Mouse (Mus musculus) MEL (cell line): Measurements from ENCODE around the gene Paxbp1. TPM values are rescaled to one million over a fixed set of nuclear protein-coding genes. Genes with fewer than 3 reads are reported as not detected.

Experiments used
- DNase-seq: peaks from one replicate; pipeline ENCODE4 v3.0.0; 2011; ENCODE audit warnings: low read depth, low spot score
- H3K27ac ChIP-seq: 2 replicates; pipeline ENCODE4 v1.5.1; 2012; ENCODE audit warnings: low read depth, mild to moderate bottlenecking, control low read depth, low read length, moderate library complexity; ENCODE audit not compliant: control insufficient read depth
- H3K27me3 ChIP-seq, 2 experiments: fragments of 150-350 bp in 1 of 2; sonication (generic) in 1 of 2; 2 replicates each; pipeline ENCODE4 v1.6.1; 2012; ENCODE audit warnings: low read length in 2 of 2, mild to moderate bottlenecking in 2 of 2, improper control_type of control experiment in 1 of 2, moderate library complexity in 1 of 2; ENCODE audit not compliant: insufficient read depth in 2 of 2, control insufficient read depth in 1 of 2
- H3K36me3 ChIP-seq, 2 experiments: 2 replicates each; pipeline ENCODE4 v1.6.1; 2012 to 2014; ENCODE audit warnings: low read length in 2 of 2, improper control_type of control experiment in 1 of 2, inconsistent platforms in 1 of 2, mild to moderate bottlenecking in 1 of 2; ENCODE audit not compliant: insufficient read depth in 2 of 2, control insufficient read depth in 1 of 2
- H3K4me1 ChIP-seq, 2 experiments: fragments of 150-350 bp in 1 of 2; sonication (generic) in 1 of 2; 2 replicates each; pipeline ENCODE4 v1.6.1; 2012; ENCODE audit warnings: low read length in 2 of 2, improper control_type of control experiment in 1 of 2, mild to moderate bottlenecking in 1 of 2; ENCODE audit not compliant: insufficient read depth in 2 of 2, control insufficient read depth in 1 of 2
- H3K4me3 ChIP-seq, 2 experiments: fragments of 150-350 bp in 1 of 2; sonication (generic) in 1 of 2; 2 replicates each; pipeline ENCODE4 v1.5.1; 2012; ENCODE audit warnings: low read depth in 2 of 2, low read length in 2 of 2, mild to moderate bottlenecking in 2 of 2, moderate library complexity in 2 of 2, control low read depth in 1 of 2, improper control_type of control experiment in 1 of 2; ENCODE audit not compliant: control insufficient read depth in 1 of 2, insufficient read depth in 1 of 2
- H3K79me2 ChIP-seq: 2 replicates; pipeline ENCODE4 v1.6.1; 2012; ENCODE audit warnings: mild to moderate bottlenecking, low read length, moderate library complexity; ENCODE audit not compliant: control insufficient read depth, poor library complexity, insufficient read depth
- H3K9ac ChIP-seq: 2 replicates; pipeline ENCODE4 v1.6.1; 2012; ENCODE audit warnings: low read depth, mild to moderate bottlenecking, control low read depth, low read length, moderate library complexity; ENCODE audit not compliant: control insufficient read depth, poor library complexity, severe bottlenecking
- H3K9me3 ChIP-seq: fragments of 150-350 bp; sonication (generic); replicated peaks from 2 replicates; pipeline ENCODE4 v1.6.1; 2012; ENCODE audit warnings: mild to moderate bottlenecking, low read length, improper control_type of control experiment, moderate library complexity; ENCODE audit not compliant: insufficient read depth
- E2F4 ChIP-seq: IDR thresholded peaks from 2 replicates; pipeline ENCODE4 v1.6.1; 2011; ENCODE audit warnings: low read depth, low read length, improper control_type of control experiment, borderline replicate concordance
- ELF1 ChIP-seq: IDR thresholded peaks from 2 replicates; pipeline ENCODE4 v1.6.1; 2014; ENCODE audit warnings: low read depth, mild to moderate bottlenecking, inconsistent platforms, low read length, improper control_type of control experiment, moderate library complexity
- ETS1 ChIP-seq: IDR thresholded peaks from 2 replicates; pipeline ENCODE4 v1.6.1; 2012; ENCODE audit warnings: low read depth, mild to moderate bottlenecking, inconsistent platforms, low read length, improper control_type of control experiment, moderate library complexity
- GABPA ChIP-seq: IDR thresholded peaks from 2 replicates; pipeline ENCODE4 v1.6.1; 2012; ENCODE audit warnings: low read depth, mild to moderate bottlenecking, inconsistent platforms, low read length, improper control_type of control experiment, moderate library complexity
- GATA1 ChIP-seq: IDR thresholded peaks from 2 replicates; pipeline ENCODE4 v1.6.1; 2011; ENCODE audit warnings: low read depth, low read length, improper control_type of control experiment
- MAFK ChIP-seq: IDR thresholded peaks from 2 replicates; pipeline ENCODE4 v1.6.1; 2011; ENCODE audit warnings: low read depth, mild to moderate bottlenecking, low read length, improper control_type of control experiment, borderline replicate concordance
- MAX ChIP-seq: IDR thresholded peaks from 2 replicates; pipeline ENCODE4 v1.6.1; 2011; ENCODE audit warnings: low read length, improper control_type of control experiment
- MYB ChIP-seq: IDR thresholded peaks from 2 replicates; pipeline ENCODE4 v1.6.1; 2011; ENCODE audit warnings: mild to moderate bottlenecking, low read depth, low read length, improper control_type of control experiment
- MYC ChIP-seq: IDR thresholded peaks from 2 replicates; pipeline ENCODE4 v1.6.1; 2011; ENCODE audit warnings: low read depth, mild to moderate bottlenecking, low read length, improper control_type of control experiment, moderate library complexity
- NELFE ChIP-seq: IDR thresholded peaks from 2 replicates; pipeline ENCODE4 v1.6.1; 2011; ENCODE audit warnings: low read depth, low read length, improper control_type of control experiment
- NRF1 ChIP-seq: IDR thresholded peaks from 2 replicates; pipeline ENCODE4 v1.6.1; 2014; ENCODE audit warnings: low read depth, mild to moderate bottlenecking, inconsistent platforms, low read length, improper control_type of control experiment, moderate library complexity; ENCODE audit not compliant: poor library complexity, insufficient read depth, severe bottlenecking
- POLR2AphosphoS2 ChIP-seq: IDR thresholded peaks from 2 replicates; pipeline ENCODE4 v1.6.1; 2011; ENCODE audit warnings: low read length, improper control_type of control experiment
- RAD21 ChIP-seq: IDR thresholded peaks from 2 replicates; pipeline ENCODE4 v1.6.1; 2011; ENCODE audit warnings: mild to moderate bottlenecking, low read depth, low read length, improper control_type of control experiment
- SIN3A ChIP-seq: IDR thresholded peaks from 2 replicates; pipeline ENCODE4 v1.6.1; 2012; ENCODE audit warnings: low read length, improper control_type of control experiment, inconsistent platforms
- SMC3 ChIP-seq: IDR thresholded peaks from 2 replicates; pipeline ENCODE4 v1.6.1; 2011; ENCODE audit warnings: low read depth, low read length, improper control_type of control experiment
- TAL1 ChIP-seq: IDR thresholded peaks from 2 replicates; pipeline ENCODE4 v1.6.1; 2012; ENCODE audit warnings: mild to moderate bottlenecking, inconsistent platforms, low read length, moderate library complexity, mixed read lengths
- TCF12 ChIP-seq: IDR thresholded peaks from 2 replicates; pipeline ENCODE4 v1.6.1; 2014; ENCODE audit warnings: low read depth, mild to moderate bottlenecking, inconsistent platforms, low read length, improper control_type of control experiment, moderate library complexity
- USF1 ChIP-seq: IDR thresholded peaks from 2 replicates; pipeline ENCODE4 v1.6.1; 2014; ENCODE audit warnings: low read depth, mild to moderate bottlenecking, inconsistent platforms, low read length, improper control_type of control experiment, moderate library complexity
- USF2 ChIP-seq, 2 experiments: IDR thresholded peaks; 2 replicates each; pipeline ENCODE4 v1.6.1; 2011 to 2012; ENCODE audit warnings: improper control_type of control experiment in 2 of 2, low read length in 2 of 2, borderline replicate concordance in 1 of 2, inconsistent platforms in 1 of 2, low read depth in 1 of 2, mild to moderate bottlenecking in 1 of 2; ENCODE audit not compliant: insufficient read depth in 1 of 2
- ZC3H11A ChIP-seq: IDR thresholded peaks from 2 replicates; pipeline ENCODE4 v1.6.1; 2012; ENCODE audit warnings: low read depth, mild to moderate bottlenecking, inconsistent platforms, low read length, improper control_type of control experiment
- ZMIZ1 ChIP-seq: IDR thresholded peaks from 2 replicates; pipeline ENCODE4 v1.6.1; 2012; ENCODE audit warnings: low read depth, mild to moderate bottlenecking, inconsistent platforms, low read length, improper control_type of control experiment, moderate library complexity
- ZNF384 ChIP-seq: IDR thresholded peaks from 2 replicates; pipeline ENCODE4 v1.6.1; 2012; ENCODE audit warnings: low read depth, mild to moderate bottlenecking, inconsistent platforms, low read length, improper control_type of control experiment
- polyA plus RNA-seq, 2 experiments: library from polyadenylated mRNA; stranded (reverse) in 1 of 2; unstranded in 1 of 2; fragments of >175 nt in 1 of 2; fragments of >200 nt in 1 of 2; gene quantifications; 2 replicates each; pipeline versions ENCODE4 v1.2.1 to v1.2.4; 2012; ENCODE audit warnings: low replicate concordance in 2 of 2, low read depth in 1 of 2; ENCODE audit not compliant: insufficient read length in 2 of 2, insufficient read depth in 1 of 2, missing spikeins in 1 of 2
- total RNA-seq: library from RNA; depleted of rRNA; stranded (reverse); fragments of 300-350 nt; gene quantifications from 2 replicates; pipeline ENCODE4 v1.2.3, GENCODE M21; 2012

The Paxbp1 gene
- total and polyA plus RNA-seq, 3 experiments = 23.8 to 49.6 TPM; not detected in 1

- TF ChIP-seq USF2 (IDR thresholded peaks at IDR 0.05; ENCODE audit: borderline replicate concordance in 1 of 2, insufficient read depth in 1 of 2, low read depth in 1 of 2, low read length in 2 of 2) (0 out of 4 replicates have a peak, but pooled peaks of 1 of the 2 experiments have one; percentile 22), MYC (no peak), GATA1 (peak; percentile 62), E2F4 (no peak), RAD21 (no peak), NRF1 (no peak), POLR2AphosphoS2 (no peak), USF1 (peak; percentile 89), MAFK (no peak), ZNF384 (peak; percentile 92), ETS1 (no peak; the same call in 1 of the 2 replicates), TCF12 (peak; percentile 29; the same call in 1 of the 2 replicates)
These were observed 34.3 kb downstream of the Paxbp1 start (continued) for GRCm38 (mm10) chr16:91009942-91010529.

GRCm38 (mm10) chr16:91004915-91005538 lies 39.3 kb downstream of the Paxbp1 start:
- H3K4me3 ChIP-seq = no peak overlapping the region
- H3K36me3 ChIP-seq = peaks cover 0 to 22% of the 10 kb centered on the region in 2 experiments; a peak in 3 of 4 replicates
- TF ChIP-seq GABPA = no peak
- no peak for TF ChIP-seq E2F4
- TF ChIP-seq ZMIZ1 = no peak
- no peak for TF ChIP-seq MAX
- no peak for TF ChIP-seq NELFE
- TF ChIP-seq SMC3 = no peak
- TF ChIP-seq ELF1 = no peak
- TF ChIP-seq MYC = no peak
- no peak for TF ChIP-seq TCF12
- no peak for TF ChIP-seq MYB
- TF ChIP-seq SIN3A = no peak
- TF ChIP-seq TAL1 = no peak
- no peak for TF ChIP-seq ZC3H11A
- no peak for TF ChIP-seq POLR2AphosphoS2
- no peak for TF ChIP-seq ETS1
- H3K79me2 ChIP-seq = peaks cover 13% of the 10 kb centered on the region
- H3K4me1 ChIP-seq = peaks cover 0 to 14% of the 10 kb centered on the region in 2 experiments; a peak in 2 of 4 replicates
- no peaks in the 10 kb centered on the region for H3K27me3 ChIP-seq
- no peak overlapping the region for H3K27ac ChIP-seq
- H3K9me3 ChIP-seq = no peaks in the 10 kb centered on the region
- H3K9ac ChIP-seq = no peak overlapping the region
- DNase-seq = no peak
